Mouse (Mus musculus) mature B cell (primary cell): Measurements from ENCODE around the gene Lrrc26.

ENCODE experiments used
- in situ Hi-C: fragments of 300-500 bp; cut with MboI; formaldehyde crosslinking; loops from 2 replicates; pipeline ENCODE4 v1.14.3; 2019

The Lrrc26 gene

DNA sequence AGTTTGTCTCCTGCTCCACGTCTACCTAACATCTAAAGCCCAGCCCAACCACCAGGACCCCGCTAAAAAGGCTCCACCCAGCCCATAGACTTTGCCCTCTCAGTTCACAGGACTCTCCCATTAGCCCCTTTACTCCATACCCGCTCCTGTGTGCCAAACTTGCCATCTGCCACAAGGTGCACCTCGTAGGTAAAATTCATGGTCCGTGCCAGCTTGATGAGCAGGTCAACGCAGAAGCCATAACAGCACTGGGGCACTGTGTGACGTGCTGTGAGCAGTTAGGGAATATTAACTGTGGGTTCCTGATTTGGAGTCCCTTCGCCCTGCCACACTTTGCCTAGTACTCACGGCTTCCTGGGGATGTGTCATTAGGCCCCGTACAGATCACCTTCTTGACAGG, 8.3 kb downstream of the Lrrc26 start:
- in situ Hi-C loops: no loop called here

- in situ Hi-C loops: no loop called here
Measured at GRCm38 (mm10) chr2:25303452-25303851, 13.7 kb downstream of the Lrrc26 start.

DNA sequence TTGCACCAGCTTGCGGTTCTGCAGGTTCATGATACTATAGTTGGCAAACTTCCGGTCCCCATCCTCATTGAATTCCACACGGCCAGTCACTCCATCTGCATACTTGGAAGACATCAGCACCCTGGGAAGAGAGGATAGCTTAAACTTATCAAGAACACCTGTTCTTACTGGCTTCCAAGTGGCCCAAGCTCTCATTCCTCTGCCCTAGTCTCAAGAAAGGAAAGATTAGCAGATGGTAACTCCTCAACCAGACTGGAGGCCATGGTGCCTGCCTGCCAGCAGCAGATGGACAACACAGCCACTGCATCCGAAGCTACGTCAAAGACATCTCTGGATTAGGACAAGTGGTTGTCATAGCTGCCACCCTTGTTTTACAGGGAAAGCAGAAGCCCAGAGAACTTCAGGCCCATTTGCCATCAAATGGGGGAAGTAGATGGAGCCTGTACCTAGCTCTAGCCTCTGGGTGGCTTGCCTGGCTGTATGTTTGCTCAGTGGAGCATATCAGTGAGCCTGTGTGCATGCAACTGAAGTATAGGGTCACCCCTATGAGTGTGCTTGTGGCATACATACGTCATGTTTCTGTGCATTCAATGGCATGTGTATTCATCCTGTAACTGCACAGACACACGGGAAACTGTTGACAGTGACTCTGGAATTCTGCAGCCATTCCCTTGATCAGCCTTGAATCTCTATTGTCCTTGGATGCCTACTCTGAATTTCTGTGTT, 14.4 kb downstream of the Lrrc26 start:
- in situ Hi-C loops: no loop called here

GRCm38 (mm10) chr2:25304657-25305541, 15.2 kb downstream of the Lrrc26 start:
- in situ Hi-C loops: no loop called here

GRCm38 (mm10) chr2:25305587-25306359, 16.1 kb downstream of the Lrrc26 start:
- in situ Hi-C loops: no loop called here

GRCm38 (mm10) chr2:25310180-25310579, 20.5 kb downstream of the Lrrc26 start:
- in situ Hi-C loops: no loop called here

GRCm38 (mm10) chr2:25310969-25311368, 21.3 kb downstream of the Lrrc26 start:
- in situ Hi-C loops: no loop called here

DNA sequence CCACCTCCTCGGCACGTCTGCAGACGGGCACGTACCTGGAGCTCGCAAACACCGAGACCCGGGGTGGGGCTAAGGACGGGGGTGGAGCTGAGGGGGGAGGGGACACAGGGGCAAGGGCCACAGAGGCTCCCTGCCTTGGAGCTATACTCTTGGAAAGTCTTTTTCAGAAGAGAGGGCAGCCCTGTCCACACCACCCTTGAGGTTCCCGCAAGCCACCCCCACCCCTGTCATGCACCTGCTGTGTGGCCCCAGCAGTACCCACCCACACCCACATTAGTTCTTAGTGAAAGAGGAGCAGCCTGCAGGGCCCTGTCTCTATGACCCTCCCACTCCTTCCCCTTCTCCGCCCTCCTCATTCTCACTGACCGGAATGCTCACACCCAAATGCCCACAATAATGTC, 21.8 kb downstream of the Lrrc26 start:
- in situ Hi-C loops: no loop called here

DNA sequence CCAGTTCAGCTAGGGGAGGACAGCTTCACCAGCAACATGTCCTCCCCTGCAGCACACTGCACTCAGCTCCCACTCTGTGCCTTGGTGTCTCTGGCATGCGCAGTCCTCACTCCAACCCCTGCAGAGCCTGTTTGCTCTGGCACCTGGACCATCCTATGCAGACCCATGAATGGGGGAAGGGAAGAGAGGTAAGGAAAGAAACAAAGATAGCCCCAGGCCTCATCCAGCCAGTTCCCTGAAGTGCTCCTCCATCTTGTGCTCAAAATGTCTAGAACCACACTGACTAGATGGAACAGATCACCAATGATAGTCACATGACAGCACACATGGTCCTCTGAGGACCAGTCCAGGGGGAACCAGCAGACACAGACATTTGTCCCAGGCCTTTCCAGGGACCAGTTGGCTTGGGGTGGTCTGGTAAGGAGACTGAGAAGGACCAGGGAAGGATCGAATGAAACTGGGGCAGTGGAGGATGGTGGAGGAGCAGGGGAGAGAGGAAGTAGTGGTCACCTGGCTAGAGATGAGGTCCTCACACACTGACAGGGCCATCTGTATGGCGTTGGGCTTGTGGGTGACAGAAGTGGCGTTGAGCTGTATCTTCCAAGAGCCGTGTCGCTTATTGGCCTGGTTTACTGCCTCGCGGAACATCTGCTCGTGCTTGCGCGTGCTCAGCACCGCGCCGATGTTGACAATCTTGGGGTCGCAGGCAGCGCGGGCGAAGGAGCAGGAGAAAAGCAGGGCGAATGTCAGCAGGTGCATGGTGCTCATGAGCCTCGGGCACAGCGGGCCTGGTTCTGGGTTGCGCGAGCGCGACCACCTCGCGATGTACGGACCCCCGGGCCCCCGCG, 28.6 kb downstream of the Lrrc26 start:
- in situ Hi-C loops: no loop called here

- in situ Hi-C loops: no loop called here
Measured at GRCm38 (mm10) chr2:25318971-25319773, 29.5 kb downstream of the Lrrc26 start, which contains the start of gene Grin1. TSS of gene Grin1 (minus strand) at chr2:25319187.

DNA sequence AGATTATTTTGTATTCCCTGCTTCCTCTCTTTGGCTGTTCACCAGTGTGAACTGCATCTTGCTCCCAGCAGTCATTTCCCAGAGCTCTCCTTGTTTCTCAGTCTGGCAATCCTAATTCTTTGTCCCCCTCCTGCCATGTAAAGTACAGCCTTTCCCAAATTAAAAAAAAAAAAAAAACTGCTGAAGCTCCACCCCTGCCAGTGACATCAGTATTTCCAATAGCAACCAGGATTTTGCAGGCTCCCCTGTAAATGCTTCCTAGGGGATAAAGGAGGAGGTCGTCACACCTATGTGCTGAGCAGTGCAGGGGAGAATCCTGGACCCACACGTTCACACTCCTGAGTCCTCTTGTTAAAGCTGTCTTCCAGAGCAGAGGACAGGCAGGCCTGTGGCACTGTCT, 30.4 kb downstream of the Lrrc26 start:
- in situ Hi-C loops: no loop called here

- in situ Hi-C loops: no loop called here
Measured at GRCm38 (mm10) chr2:25326036-25326435, 36.3 kb downstream of the Lrrc26 start.

DNA sequence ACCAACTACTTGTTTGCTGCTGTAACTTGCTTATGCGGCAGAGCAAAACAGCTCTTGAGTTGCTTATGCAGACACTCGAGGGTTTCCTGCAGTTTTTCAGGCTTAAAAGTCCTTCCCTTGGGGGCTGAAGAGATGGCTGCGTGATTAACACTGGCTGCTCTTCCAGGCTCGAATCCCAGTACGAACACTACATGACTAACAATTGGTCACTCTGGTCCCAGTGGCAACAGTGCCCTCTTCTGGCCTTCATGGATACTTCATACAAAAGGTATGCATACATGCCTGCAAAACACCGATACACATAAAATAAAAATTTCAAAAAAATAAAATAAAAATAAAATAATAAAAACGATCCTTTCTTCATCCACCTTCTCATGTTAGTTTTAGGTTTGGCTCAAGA, 38.7 kb downstream of the Lrrc26 start:
- in situ Hi-C loops: no loop called here

DNA sequence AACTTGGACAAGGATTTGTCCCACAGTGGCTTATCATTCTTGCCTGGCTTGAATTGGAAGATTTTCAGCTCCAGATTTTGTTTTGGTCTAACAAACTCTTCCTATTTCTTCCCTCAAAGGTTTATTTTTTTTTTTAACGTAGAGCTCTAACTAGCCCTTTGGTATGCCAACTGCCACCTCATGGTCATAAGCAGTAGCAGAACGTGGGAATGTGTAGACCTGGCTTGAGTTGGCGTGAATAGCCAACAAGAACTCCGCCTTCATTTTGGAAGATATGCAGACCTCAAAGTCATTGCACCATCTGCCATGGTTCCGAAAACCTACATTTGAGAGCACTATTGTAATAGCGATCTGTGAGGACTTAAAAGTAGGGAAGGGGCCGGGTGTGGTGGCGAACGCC, 41.8 kb downstream of the Lrrc26 start:
- in situ Hi-C loops: no loop called here

DNA sequence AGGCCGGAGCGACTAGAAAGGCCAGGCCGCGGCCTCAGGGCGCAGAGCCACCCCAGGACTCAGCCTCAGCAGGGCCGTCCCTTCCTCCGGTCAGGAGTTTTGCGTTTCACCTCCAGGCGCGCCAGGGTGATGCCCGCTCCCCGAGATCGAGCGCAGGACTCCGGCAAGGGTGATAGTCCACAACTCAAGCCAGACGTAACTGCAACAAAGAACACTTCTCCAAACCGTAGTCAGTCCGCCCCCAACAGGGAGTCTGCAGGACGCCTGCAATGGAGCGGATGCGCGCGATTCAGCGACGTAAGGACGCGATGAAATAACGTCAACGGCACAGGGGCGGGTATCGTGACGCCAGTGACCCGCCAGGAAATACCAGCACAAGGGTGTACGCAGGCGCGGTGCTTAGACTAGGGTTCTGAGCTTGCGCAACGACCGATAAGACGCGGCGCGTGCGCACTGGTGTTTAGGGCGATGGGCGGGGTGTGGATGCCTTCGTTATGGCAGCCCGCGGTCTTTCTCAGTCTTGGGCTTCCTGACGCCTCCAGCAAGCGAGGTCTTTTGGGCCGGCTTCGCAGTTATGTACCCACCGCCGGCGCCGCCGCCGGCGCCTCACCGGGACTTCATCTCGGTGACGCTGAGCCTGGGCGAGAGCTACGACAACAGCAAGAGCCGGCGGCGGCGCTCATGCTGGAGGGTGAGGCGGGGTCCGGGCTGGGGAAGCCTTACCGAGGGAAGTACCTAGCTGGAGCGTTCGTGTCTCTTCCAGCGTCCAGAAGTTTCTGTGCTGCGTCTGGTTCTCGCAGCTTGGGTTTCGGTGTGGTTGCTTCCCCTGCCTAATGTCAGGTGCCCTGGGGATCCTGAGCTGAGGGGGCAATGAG, 42.8 kb downstream of the Lrrc26 start, which contains the start of gene Man1b1:
TSS of gene Man1b1 (plus strand) at position 53 of the 875 bp plus-strand sequence.
- in situ Hi-C loops: no loop called here

DNA sequence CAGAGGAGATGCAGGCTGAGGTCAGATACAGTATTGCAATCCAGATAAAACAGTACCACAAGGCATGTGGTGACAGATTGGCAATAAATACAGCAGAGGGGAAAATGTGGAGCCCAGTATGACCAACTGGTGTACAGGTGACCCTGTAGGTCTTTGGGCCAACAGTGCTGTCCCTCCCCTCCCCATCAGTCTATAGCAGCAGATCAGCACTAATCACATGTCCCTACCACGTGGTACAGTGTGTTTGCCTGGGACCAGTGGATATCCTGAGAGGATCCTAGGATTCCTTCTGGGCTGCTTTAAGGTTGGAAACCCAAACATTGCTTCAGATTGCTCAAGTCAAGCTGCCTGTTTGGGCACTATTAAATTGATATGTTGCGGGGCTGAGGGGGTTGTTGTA, 43.9 kb downstream of the Lrrc26 start:
- in situ Hi-C loops: no loop called here

DNA sequence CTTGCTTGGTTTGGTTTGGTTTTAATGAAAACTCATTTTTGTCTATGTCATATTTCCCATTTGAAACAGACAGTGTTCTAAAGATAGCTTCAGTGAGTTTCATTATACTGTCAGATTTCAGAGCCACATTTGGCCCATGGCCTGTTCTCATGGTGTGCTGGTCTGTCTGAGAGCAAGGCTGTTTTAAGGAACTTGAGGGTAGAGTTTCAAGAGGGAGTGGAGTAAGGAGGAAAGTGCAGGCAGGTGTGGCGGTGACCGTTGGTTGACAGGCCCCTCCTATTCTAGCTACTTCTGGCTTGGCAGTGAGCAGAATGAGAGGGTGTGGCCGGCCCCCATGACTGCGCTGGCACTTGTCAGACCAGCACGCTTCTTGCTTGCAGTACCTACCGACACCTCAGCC, 48.6 kb downstream of the Lrrc26 start:
- in situ Hi-C loops: no loop called here
